In genomic region chr9:68656076-68656795, GRCm38 (mm10) we compare ENCODE assay signal across 8 mouse cellular contexts. TPM values are rescaled to one million over a fixed set of nuclear protein-coding genes. Genes with fewer than 3 reads are reported as not detected.
DNase-seq lines count a peak whose midpoint lies in the region; ATAC-seq and TF ChIP-seq lines count a peak whose summit lies in the region.

No protein-coding gene starts in this region.

- no peaks in the 10 kb centered on the region for H3K9me3 ChIP-seq in hindbrain, embryonic 11.5 days (ENCODE audit: control insufficient read depth, low read length)
- H3K9me3 ChIP-seq in hindbrain, embryonic 10.5 days: no peaks in the 10 kb centered on the region
- H3K9me3 ChIP-seq in heart, embryonic 13.5 days: no peaks in the 10 kb centered on the region
- H3K9me3 ChIP-seq in limb, embryonic 15.5 days: no peaks in the 10 kb centered on the region

- no peaks in the 10 kb centered on the region for H3K27me3 ChIP-seq in hindbrain, embryonic 11.5 days (ENCODE audit: control insufficient read depth, insufficient read depth, low read length)
- H3K27me3 ChIP-seq in hindbrain, embryonic 10.5 days (ENCODE audit: insufficient read depth, poor library complexity, severe bottlenecking): peaks cover 22% of the 10 kb centered on the region
- no peaks in the 10 kb centered on the region for H3K27me3 ChIP-seq in cerebellum, adult 2 months (ENCODE audit: control insufficient read depth, insufficient read depth, low read length)
- H3K27me3 ChIP-seq in heart, embryonic 13.5 days (replicated peaks): peaks cover 10% of the 10 kb centered on the region; the same call in 1 of the 2 replicates
- no peaks in the 10 kb centered on the region for H3K27me3 ChIP-seq in limb, embryonic 15.5 days

- no peak overlapping the region for H3K27ac ChIP-seq in hindbrain, embryonic 11.5 days (ENCODE audit: low read depth, low read length)
- H3K27ac ChIP-seq in hindbrain, embryonic 10.5 days: no peak overlapping the region
- peak overlapping the region; percentile 98 for H3K27ac ChIP-seq in cerebellum, adult 2 months (ENCODE audit: insufficient read depth, low read length)
- H3K27ac ChIP-seq in heart, embryonic 13.5 days (replicated peaks): no peak overlapping the region
- H3K27ac ChIP-seq in limb, embryonic 15.5 days: no peak overlapping the region

- no peak overlapping the region for H3K9ac ChIP-seq in hindbrain, embryonic 11.5 days (ENCODE audit: low read depth, low read length)
- H3K9ac ChIP-seq in heart, embryonic 13.5 days: no peak overlapping the region
- H3K9ac ChIP-seq in limb, embryonic 15.5 days: no peak overlapping the region

- intact Hi-C loops in left cerebral cortex, postnatal 10 days (cut with DNase I): loop anchor here (10.0 kb wide), 1 partner anchor 641 kb away; no protein-coding TSS in a partner anchor

- no peak for ATAC-seq in hindbrain, embryonic 11.5 days (ENCODE audit: low FRiP score)
- no peak for ATAC-seq in heart, embryonic 13.5 days (ENCODE audit: extremely low read depth, insufficient number of reproducible peaks, low FRiP score, low TSS enrichment)
- no peak for ATAC-seq in limb, embryonic 15.5 days (ENCODE audit: insufficient number of reproducible peaks, low FRiP score, low TSS enrichment, low read depth)

- H3K4me1 ChIP-seq in hindbrain, embryonic 11.5 days (replicated peaks; ENCODE audit: control insufficient read depth, insufficient read depth, low read length): 0 out of 2 replicates have a peak, but pooled peaks cover 2% of the 10 kb centered on the region
- peaks cover 23% of the 10 kb centered on the region for H3K4me1 ChIP-seq in hindbrain, embryonic 10.5 days (replicated peaks)
- peaks cover 9% of the 10 kb centered on the region; the same call in 1 of the 2 replicates for H3K4me1 ChIP-seq in cerebellum, adult 2 months (ENCODE audit: control insufficient read depth, insufficient read depth, low read length)
- H3K4me1 ChIP-seq in heart, embryonic 13.5 days: peaks cover 13% of the 10 kb centered on the region
- peaks cover 23% of the 10 kb centered on the region for H3K4me1 ChIP-seq in limb, embryonic 15.5 days

- peak overlapping the region; percentile 71; the same call in 1 of the 2 replicates for H3K4me2 ChIP-seq in hindbrain, embryonic 11.5 days (replicated peaks; ENCODE audit: low read depth, low read length)
- H3K4me2 ChIP-seq in heart, embryonic 13.5 days: peak overlapping the region; percentile 99
- peak overlapping the region; percentile 91; the same call in 1 of the 2 replicates for H3K4me2 ChIP-seq in limb, embryonic 15.5 days

- no peak for DNase-seq in hindbrain, embryonic 11.5 days (ENCODE audit: low spot score)
- no peak for DNase-seq in hindbrain, embryonic 10.5 days (ENCODE audit: low spot score)
- peak; percentile 56 to 72 for DNase-seq in cerebellum, adult 2 months
- no peak for DNase-seq in urinary bladder, postnatal 10 days (ENCODE audit: low spot score)
- no peak for DNase-seq in left cerebral cortex, postnatal 10 days (ENCODE audit: extremely low spot score in 1 of 2, low spot score in 2 of 2)
- no peak for DNase-seq in frontal cortex, postnatal 25 days (ENCODE audit: low spot score in 2 of 2)

- no peak overlapping the region; the same call in 1 of the 2 replicates for H3K4me3 ChIP-seq in hindbrain, embryonic 11.5 days (ENCODE audit: low read depth, low read length)
- H3K4me3 ChIP-seq in hindbrain, embryonic 10.5 days: no peak overlapping the region
- H3K4me3 ChIP-seq in cerebellum, adult 2 months (replicated peaks; ENCODE audit: insufficient read depth, low read depth, low read length): peak overlapping the region; percentile 68
- H3K4me3 ChIP-seq in heart, embryonic 13.5 days: no peak overlapping the region
- no peak overlapping the region for H3K4me3 ChIP-seq in limb, embryonic 15.5 days

- TF ChIP-seq POLR2A in cerebellum, adult 2 months (IDR thresholded peaks at IDR 0.05; ENCODE audit: borderline replicate concordance, insufficient read depth, low read length): no peak

- no peaks in the 10 kb centered on the region for H3K36me3 ChIP-seq in hindbrain, embryonic 11.5 days (ENCODE audit: control insufficient read depth, insufficient read depth, low read length)
- H3K36me3 ChIP-seq in hindbrain, embryonic 10.5 days: no peaks in the 10 kb centered on the region
- no peaks in the 10 kb centered on the region for H3K36me3 ChIP-seq in heart, embryonic 13.5 days
- no peaks in the 10 kb centered on the region for H3K36me3 ChIP-seq in limb, embryonic 15.5 days

- TF ChIP-seq CTCF in cerebellum, adult 2 months (IDR thresholded peaks at IDR 0.05; ENCODE audit: borderline replicate concordance, insufficient read depth, low read depth, low read length): no peak

- WGBS in hindbrain, embryonic 11.5 days: 59% methylated on average over 5 of the region's 5 CpGs
- WGBS in hindbrain, embryonic 10.5 days: 59% methylated on average over 5 of the region's 5 CpGs
- WGBS in cerebellum, adult 2 months: 8% methylated on average over 5 of the region's 5 CpGs
- WGBS in heart, embryonic 13.5 days: 49% methylated on average over 5 of the region's 5 CpGs
- 28% methylated on average over 5 of the region's 5 CpGs for WGBS in limb, embryonic 15.5 days

RNA-seq across cellular contexts. Expression of gene Rora, which starts 2.6 kb away (rescaled TPM):
- polyA plus RNA-seq in hindbrain, embryonic 11.5 days (2014; fragmentation: Nextera tagmentation; extraction: Ambion mirVana): 3.3 and 3.8 TPM in 2 replicates
- polyA plus RNA-seq in hindbrain, embryonic 10.5 days (2016; fragmentation: Nextera tagmentation; extraction: Ambion mirVana): 4.2 and 4.8 TPM in 2 replicates
- polyA plus RNA-seq in cerebellum, adult 2 months (2012; rRNA removed): 58.4 and 62.4 TPM in 2 replicates
- 6.1 and 7.5 TPM in 2 replicates for polyA plus RNA-seq in heart, embryonic 13.5 days (2015; fragmentation: Nextera tagmentation; extraction: Ambion mirVana)
- polyA plus RNA-seq in limb, embryonic 15.5 days (2015; fragmentation: Nextera tagmentation; extraction: Ambion mirVana): 25.4 and 29.3 TPM in 2 replicates
- total RNA-seq in left cerebral cortex, postnatal 10 days (2021): 10 to 100 TPM; 41.2 to 44.1 TPM

Comparison
In these comparisons a context has a peak if more than half of its experiments do, and no peak if none do; other contexts are left out.
1. DNase-seq: peak in cerebellum, adult 2 months (2 of 2); none in hindbrain, embryonic 11.5 days (single experiment), hindbrain, embryonic 10.5 days (single experiment), urinary bladder, postnatal 10 days (single experiment), left cerebral cortex, postnatal 10 days (0 of 2) and frontal cortex, postnatal 25 days (0 of 2).
2. Peak in every context shown above with its lines, with median percentiles within 50 percentile points of each other: H3K4me2 ChIP-seq.